Mouse (Mus musculus): ENCODE data around the gene Tssk6.

- no peak for TF ChIP-seq CTCF (IDR thresholded peaks at IDR 0.05; ENCODE audit: low read depth, low read length)
- no peak for TF ChIP-seq POLR2A (IDR thresholded peaks at IDR 0.05; ENCODE audit: extremely low read depth, insufficient read depth, low read length)
Measured at GRCm38 (mm10) chr8:69882021-69882756, 19.8 kb upstream of the Tssk6 start.

Data from liver, adult 2 months (tissue).